Mouse (Mus musculus) E14TG2a.4 (cell line): Measurements from ENCODE around the gene Fbxl8.

ENCODE experiments used
- H3K27me3 ChIP-seq: 2 replicates; pipeline ENCODE4 v1.6.1; 2014; ENCODE audit warnings: low read length, control low read depth; ENCODE audit not compliant: insufficient read depth
- H3K36me3 ChIP-seq: 2 replicates; pipeline ENCODE4 v1.6.1; 2014; ENCODE audit warnings: low read length, control low read depth; ENCODE audit not compliant: insufficient read depth
- H3K4me1 ChIP-seq: replicated peaks from 2 replicates; pipeline ENCODE4 v1.6.1; 2014; ENCODE audit warnings: low read depth, low read length, control low read depth
- H3K4me3 ChIP-seq: replicated peaks from 2 replicates; pipeline ENCODE4 v1.5.1; 2014; ENCODE audit warnings: mild to moderate bottlenecking, low read length
- H3K9me3 ChIP-seq: 2 replicates; pipeline ENCODE4 v1.6.1; 2014; ENCODE audit warnings: low read length, control low read depth
- CTCF ChIP-seq: conservative IDR thresholded peaks from 2 replicates; pipeline ENCODE4 v1.5.1; 2014; ENCODE audit warnings: low read length
- NANOG ChIP-seq: IDR thresholded peaks from 2 replicates; pipeline ENCODE4 v1.6.1; 2014; ENCODE audit warnings: borderline replicate concordance, low read length, mixed read lengths
- POU5F1 ChIP-seq: IDR thresholded peaks from 2 replicates; pipeline ENCODE4 v1.6.1; 2014; ENCODE audit warnings: low read length, borderline replicate concordance

Fbxl8 gene

GRCm38 (mm10) chr8:105254966-105255350, 9.5 kb upstream of the Fbxl8 start, which contains the start of gene B3gnt9:
TSS of gene B3gnt9 (minus strand) at chr8:105255153.
- TF ChIP-seq NANOG (no peak), CTCF (no peak), POU5F1 (no peak)
- peaks cover 55% of the 10 kb centered on the region for H3K4me1 ChIP-seq
- H3K36me3 ChIP-seq, result peaks cover 36% of the 10 kb centered on the region
- H3K27me3 ChIP-seq, result peaks cover 51% of the 10 kb centered on the region
- peak within 1 kb of the TSS; percentile 89 for H3K4me3 ChIP-seq
- no peaks in the 10 kb centered on the region for H3K9me3 ChIP-seq

- no peak overlapping the region for H3K4me3 ChIP-seq
- TF ChIP-seq POU5F1 (no peak), CTCF (no peak), NANOG (no peak)
- 0 out of 2 replicates have a peak, but pooled peaks cover 3% of the 10 kb centered on the region for H3K9me3 ChIP-seq
- H3K27me3 ChIP-seq, result peaks cover 71% of the 10 kb centered on the region
- H3K36me3 ChIP-seq, result peaks cover 10% of the 10 kb centered on the region
- H3K4me1 ChIP-seq, result peaks cover 77% of the 10 kb centered on the region
Observed at GRCm38 (mm10) chr8:105257318-105258114, 6.9 kb upstream of the Fbxl8 start.

DNA sequence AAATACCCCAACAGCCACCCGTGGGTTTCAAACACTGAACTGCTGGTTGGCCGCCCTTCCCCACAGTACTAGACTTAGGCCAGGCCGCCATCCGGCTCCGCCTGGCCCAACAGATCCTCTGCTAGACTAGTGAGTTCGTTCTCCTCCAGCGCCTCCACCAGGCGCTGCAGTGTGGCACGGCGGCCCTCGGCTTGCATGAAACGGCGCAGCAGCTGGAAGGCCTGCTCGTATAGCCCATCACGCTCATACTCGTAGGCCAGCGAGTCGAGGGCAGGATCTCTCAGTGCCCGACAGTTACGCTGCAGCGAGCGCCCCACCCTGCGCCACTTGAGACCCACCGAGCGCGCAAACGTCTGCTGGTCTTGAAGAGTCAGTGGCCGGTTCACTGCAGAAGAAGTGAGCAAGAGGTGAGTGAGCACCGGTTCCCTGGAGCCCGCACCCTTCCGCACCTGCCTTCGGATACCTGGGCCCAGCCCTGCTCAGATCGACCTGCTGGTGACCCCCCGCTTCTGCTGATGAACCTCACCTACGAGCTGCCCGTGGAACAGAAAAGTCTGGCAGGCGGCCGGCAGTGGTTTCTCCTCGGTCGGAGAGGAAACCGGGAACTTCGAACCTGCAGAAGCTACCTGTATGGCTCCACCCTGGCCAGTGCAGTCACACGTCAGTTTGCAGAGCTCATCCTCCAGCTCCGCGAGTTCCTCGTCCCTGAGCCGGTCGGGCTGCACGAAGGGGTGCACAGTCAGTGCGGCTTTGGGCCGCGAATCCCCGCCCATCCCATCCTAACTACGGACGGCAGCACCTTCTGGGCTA, 5.3 kb upstream of the Fbxl8 start:
- TF ChIP-seq POU5F1 (no peak), NANOG (no peak), CTCF (no peak)
- Histone ChIP-seq H3K9me3 (0 out of 2 replicates have a peak, but pooled peaks cover 3% of the 10 kb centered on the region), H3K4me3 (peak overlapping the region; percentile 78), H3K36me3 (no peaks in the 10 kb centered on the region), H3K4me1 (peaks cover 76% of the 10 kb centered on the region), H3K27me3 (peaks cover 86% of the 10 kb centered on the region)

GRCm38 (mm10) chr8:105259721-105260320, 4.6 kb upstream of the Fbxl8 start:
- TF ChIP-seq CTCF, result peak; percentile 1; the same call in 1 of the 2 replicates
- TF ChIP-seq POU5F1, result no peak
- TF ChIP-seq NANOG, result no peak
- Histone ChIP-seq H3K9me3 (0 out of 2 replicates have a peak, but pooled peaks cover 3% of the 10 kb centered on the region), H3K4me1 (peaks cover 77% of the 10 kb centered on the region), H3K4me3 (peak overlapping the region; percentile 78), H3K27me3 (peaks cover 90% of the 10 kb centered on the region), H3K36me3 (no peaks in the 10 kb centered on the region)

DNA sequence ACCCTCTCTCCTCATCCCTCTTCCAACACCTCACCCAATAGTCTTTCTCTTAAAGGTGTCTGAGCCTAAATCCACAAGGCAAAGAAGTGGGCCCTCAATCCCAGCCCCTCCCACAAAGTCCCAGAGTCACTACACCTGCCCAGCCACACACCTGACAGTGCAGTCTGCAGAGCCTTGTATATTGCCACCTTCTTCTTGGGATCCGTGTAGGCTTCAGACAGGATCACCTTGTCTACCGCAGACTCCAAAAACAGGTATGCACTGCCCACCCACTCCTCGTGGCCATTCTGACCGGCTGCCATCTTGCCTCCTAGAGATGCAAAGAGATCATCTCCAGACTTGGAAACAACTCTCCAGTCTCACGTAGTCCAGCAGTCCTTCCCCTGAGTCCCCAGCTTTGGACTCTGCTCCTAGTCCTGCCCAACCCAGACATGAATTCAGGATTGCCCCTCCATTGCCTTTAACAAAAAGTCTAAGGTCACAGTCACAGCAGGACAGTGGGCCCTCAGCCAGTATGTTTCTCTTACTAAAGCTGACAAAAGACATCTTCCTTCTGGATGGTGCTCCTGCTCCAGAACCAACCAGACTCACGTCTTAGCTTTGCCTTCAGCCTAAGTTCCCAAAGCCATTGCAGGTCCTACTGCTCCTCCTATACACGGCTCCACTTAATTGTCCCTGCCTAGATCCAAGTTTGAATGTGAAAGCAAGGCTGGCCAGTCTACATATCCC, 3.9 kb upstream of the Fbxl8 start:
- Histone ChIP-seq H3K27me3 (peaks cover 90% of the 10 kb centered on the region), H3K36me3 (no peaks in the 10 kb centered on the region), H3K4me1 (peaks cover 77% of the 10 kb centered on the region), H3K9me3 (0 out of 2 replicates have a peak, but pooled peaks cover 3% of the 10 kb centered on the region), H3K4me3 (peak overlapping the region; percentile 78; the same call in 1 of the 2 replicates)
- no peak for TF ChIP-seq NANOG
- TF ChIP-seq CTCF, result 0 out of 2 replicates have a peak, but pooled peaks have one; percentile 1
- no peak for TF ChIP-seq POU5F1

DNA sequence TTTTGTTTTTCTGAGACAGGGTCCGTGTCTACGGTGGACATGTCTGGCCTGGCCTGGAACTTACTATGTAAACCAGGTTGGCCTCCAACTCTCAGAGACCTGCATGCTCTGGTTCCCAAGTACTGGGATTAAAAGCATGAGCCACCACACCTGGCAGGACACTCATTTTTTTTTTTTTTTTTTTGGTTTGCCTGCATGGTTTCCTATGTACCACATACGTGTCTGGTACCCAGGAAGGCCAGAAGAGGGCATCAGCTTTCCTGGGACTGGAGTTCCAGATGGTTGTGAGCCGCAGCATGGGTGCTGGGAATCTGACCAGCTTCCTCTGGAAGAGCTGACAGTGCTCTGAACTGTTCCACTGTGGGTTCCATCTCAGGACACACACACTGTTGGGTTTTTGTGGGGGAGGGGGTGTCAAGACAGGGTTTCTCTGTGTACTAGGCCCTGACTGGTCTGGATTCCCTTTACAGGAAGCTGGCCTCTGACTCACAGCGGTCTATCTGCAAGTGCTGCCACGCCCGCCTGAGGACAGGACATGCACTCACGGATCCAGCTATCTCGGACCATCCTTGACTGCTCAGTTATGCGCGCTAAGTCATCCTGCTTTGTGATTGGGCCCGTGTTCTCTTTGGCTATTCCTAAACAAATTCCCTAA, 3.0 kb upstream of the Fbxl8 start:
- Histone ChIP-seq H3K36me3 (no peaks in the 10 kb centered on the region), H3K27me3 (peaks cover 89% of the 10 kb centered on the region), H3K4me1 (peaks cover 75% of the 10 kb centered on the region), H3K9me3 (0 out of 2 replicates have a peak, but pooled peaks cover 3% of the 10 kb centered on the region), H3K4me3 (no peak overlapping the region)
- no peak for TF ChIP-seq CTCF
- no peak for TF ChIP-seq NANOG
- no peak for TF ChIP-seq POU5F1

DNA sequence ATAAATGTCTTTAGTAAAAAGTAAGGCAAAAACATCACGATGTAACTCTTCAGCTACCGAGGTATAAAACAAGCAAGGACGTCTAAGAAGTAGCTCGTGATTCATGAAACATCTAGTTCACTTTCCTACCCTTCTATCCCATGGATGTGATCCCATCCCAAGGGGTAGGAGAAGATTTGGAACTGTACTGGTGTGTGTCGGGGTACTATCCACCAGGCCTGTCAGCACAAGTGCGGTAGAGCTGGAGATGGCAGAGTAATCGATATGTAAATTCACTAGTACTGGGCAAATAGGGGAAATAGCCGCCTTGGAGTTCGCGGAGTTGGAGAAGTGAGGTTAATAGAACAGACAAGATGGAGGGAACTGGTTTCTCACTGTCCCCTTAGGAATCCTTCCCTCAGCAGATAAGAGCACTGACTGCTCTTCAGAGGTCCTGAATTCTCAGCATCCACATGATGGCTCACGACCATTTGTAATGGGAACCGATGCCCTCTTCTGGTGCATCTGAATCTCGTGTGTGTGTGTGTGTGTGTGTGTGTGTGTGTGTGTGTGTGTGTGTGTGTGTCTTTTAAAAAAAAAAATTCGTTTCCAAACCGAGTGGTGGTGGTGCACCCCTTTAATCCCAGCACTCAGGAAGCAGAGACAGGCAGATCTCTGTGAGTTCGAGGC, 1.1 kb upstream of the Fbxl8 start:
- Histone ChIP-seq H3K4me1 (peaks cover 82% of the 10 kb centered on the region), H3K9me3 (0 out of 2 replicates have a peak, but pooled peaks cover 3% of the 10 kb centered on the region), H3K4me3 (peak overlapping the region; percentile 81), H3K36me3 (no peaks in the 10 kb centered on the region), H3K27me3 (peaks cover 92% of the 10 kb centered on the region)
- TF ChIP-seq POU5F1 (no peak), CTCF (no peak), NANOG (no peak)
